Mouse (Mus musculus): Measurements from ENCODE around the gene Pms2.

DNA sequence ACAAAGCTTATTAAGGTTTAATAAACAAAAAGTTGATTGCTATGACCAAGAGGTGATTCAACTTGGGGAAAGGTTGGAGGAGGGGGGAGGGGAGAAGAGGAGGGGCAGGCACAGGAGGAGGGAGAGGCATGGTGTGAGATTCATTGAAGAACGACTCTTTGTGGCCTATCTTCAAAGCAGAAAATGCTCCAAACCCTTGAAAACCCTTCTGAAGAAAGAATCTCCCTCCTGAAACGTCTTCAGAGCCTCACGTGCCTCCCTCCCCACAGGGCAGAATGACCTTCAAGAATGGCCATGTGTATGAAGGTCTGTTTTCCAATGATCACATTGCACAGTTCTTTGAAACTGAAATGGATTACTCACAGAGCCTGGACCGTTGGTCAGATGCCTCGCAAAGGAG, 40.3 kb downstream of the Pms2 start:
- TF ChIP-seq FLI1 (IDR thresholded peaks at IDR 0.05; ENCODE audit: low read length): no peak
- no peak for TF ChIP-seq GATA1 (IDR thresholded peaks at IDR 0.05; ENCODE audit: borderline replicate concordance, low read length)

All from megakaryocyte, embryonic 14.5 days (primary cell).